Mouse (Mus musculus) neural tube, embryonic 15.5 days (tissue): ENCODE data around the gene Baz2b. TPM values are rescaled to one million over a fixed set of nuclear protein-coding genes. Genes with fewer than 3 reads are reported as not detected.

ENCODE experiments used
- ATAC-seq: fragments of 200-750 bp; cut with Nextera tagmentation; 2 replicates; pipeline ENCODE4 v1.8.0; 2017; ENCODE audit warnings: mild to moderate bottlenecking, moderate TSS enrichment, moderate library complexity; ENCODE audit not compliant: low FRiP score
- H3K27ac ChIP-seq: fragments of 300-500 bp; sonication (generic); replicated peaks from 2 replicates; pipeline ENCODE4 v1.5.1; 2015; ENCODE audit warnings: mild to moderate bottlenecking, inconsistent platforms
- H3K27me3 ChIP-seq: fragments of 300-500 bp; sonication (generic); replicated peaks from 2 replicates; pipeline ENCODE4 v1.6.1; 2015; ENCODE audit warnings: inconsistent platforms
- H3K36me3 ChIP-seq: fragments of 300-500 bp; sonication (generic); 2 replicates; pipeline ENCODE4 v1.6.1; 2015; ENCODE audit warnings: inconsistent platforms
- H3K4me1 ChIP-seq: fragments of 300-500 bp; sonication (generic); 2 replicates; pipeline ENCODE4 v1.6.1; 2015; ENCODE audit warnings: inconsistent platforms
- H3K4me2 ChIP-seq: fragments of 300-500 bp; sonication (generic); 2 replicates; pipeline ENCODE4 v1.6.1; 2015; ENCODE audit warnings: inconsistent platforms, mild to moderate bottlenecking, moderate library complexity
- H3K4me3 ChIP-seq: fragments of 300-500 bp; sonication (generic); replicated peaks from 2 replicates; pipeline ENCODE4 v1.5.1; 2015; ENCODE audit warnings: mild to moderate bottlenecking, inconsistent platforms
- H3K9ac ChIP-seq: fragments of 300-500 bp; sonication (generic); replicated peaks from 2 replicates; pipeline ENCODE4 v1.6.1; 2015; ENCODE audit warnings: mild to moderate bottlenecking, inconsistent platforms
- H3K9me3 ChIP-seq: fragments of 300-500 bp; sonication (generic); replicated peaks from 2 replicates; pipeline ENCODE4 v1.6.1; 2016; ENCODE audit warnings: inconsistent platforms
- WGBS: fragments of 180-500 bp; shearing (Covaris S2); methylation state at CpG from one replicate; pipeline ENCODE4 v1.1.7; 2015; ENCODE audit warnings: mixed read lengths; 5-methylcytosine and 5-hydroxymethylcytosine counted together
- polyA plus RNA-seq: library from polyadenylated mRNA; unstranded; fragments of >200 nt; fragmentation: Nextera tagmentation; extraction: Ambion mirVana; gene quantifications from 2 replicates; pipeline ENCODE4 v1.2.1, GENCODE M21; 2015

Baz2b gene
- polyA plus RNA-seq, 1 experiment from 2014 or later = 68.2 TPM

DNA sequence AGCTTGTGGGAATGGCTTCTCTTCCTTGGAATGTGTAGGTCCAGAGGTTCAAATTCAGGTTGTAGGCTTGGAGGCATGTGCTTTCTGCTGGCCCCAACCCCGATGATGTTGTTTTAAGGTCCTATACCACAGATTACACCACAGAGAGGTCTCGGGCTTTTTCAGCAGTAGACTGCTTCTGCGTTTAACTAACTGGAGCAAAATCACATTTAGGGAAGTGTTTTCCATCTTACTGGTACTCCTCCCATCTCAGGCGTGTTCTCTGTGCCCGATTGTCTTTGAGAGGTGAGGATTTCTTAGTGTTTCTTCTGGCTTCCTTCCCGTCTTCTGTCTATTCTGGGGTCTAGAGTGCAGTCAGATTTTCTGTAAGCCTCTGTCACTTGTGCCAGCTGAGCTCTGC, 8.0 kb upstream of the Baz2b start:
- peaks cover 6% of the 10 kb centered on the region; the same call in 1 of the 2 replicates for H3K36me3 ChIP-seq
- no peak overlapping the region for H3K4me2 ChIP-seq
- no peak overlapping the region for H3K27ac ChIP-seq
- H3K27me3 ChIP-seq = no peaks in the 10 kb centered on the region
- WGBS = 93% methylated on average over 6 of the region's 6 CpGs
- no peaks in the 10 kb centered on the region for H3K9me3 ChIP-seq
- ATAC-seq = no peak
- H3K4me1 ChIP-seq = peaks cover 47% of the 10 kb centered on the region
- no peak overlapping the region for H3K4me3 ChIP-seq
- H3K9ac ChIP-seq = no peak overlapping the region

DNA sequence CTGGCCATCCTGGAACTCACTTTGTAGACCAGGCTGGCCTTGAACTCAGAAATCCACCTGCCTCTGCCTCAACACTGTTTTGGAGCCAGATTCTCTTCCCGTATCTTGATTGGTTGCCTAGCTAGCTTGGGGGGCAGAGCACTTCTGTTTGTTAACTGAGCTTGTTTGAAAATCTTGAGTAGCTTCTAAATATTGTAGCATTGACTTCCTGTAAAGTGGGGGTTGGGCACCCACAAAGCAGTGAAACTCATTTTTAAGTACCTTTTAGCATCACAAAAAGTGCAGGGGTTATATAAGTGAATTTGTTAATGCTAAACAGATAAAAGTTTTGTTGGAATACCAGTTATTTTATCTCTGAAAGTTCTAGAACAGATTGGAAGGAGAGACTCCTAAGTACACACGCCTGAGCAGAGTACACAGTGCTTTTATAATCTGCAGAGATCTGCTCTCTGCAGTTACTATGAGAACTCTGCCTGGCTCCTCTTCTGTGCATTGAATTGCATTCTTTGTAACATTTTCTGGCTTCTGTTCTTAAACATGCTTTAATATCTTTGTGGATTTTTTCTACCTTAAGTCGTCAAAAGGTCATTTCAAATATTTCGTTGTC, 7.0 kb upstream of the Baz2b start:
- no peak for ATAC-seq
- 91% methylated on average over 4 of the region's 4 CpGs for WGBS
- H3K27ac ChIP-seq = no peak overlapping the region
- H3K4me2 ChIP-seq = no peak overlapping the region
- H3K27me3 ChIP-seq = no peaks in the 10 kb centered on the region
- peaks cover 52% of the 10 kb centered on the region for H3K4me1 ChIP-seq
- peaks cover 6% of the 10 kb centered on the region; the same call in 1 of the 2 replicates for H3K36me3 ChIP-seq
- no peak overlapping the region for H3K4me3 ChIP-seq
- H3K9ac ChIP-seq = no peak overlapping the region
- H3K9me3 ChIP-seq = no peaks in the 10 kb centered on the region

DNA sequence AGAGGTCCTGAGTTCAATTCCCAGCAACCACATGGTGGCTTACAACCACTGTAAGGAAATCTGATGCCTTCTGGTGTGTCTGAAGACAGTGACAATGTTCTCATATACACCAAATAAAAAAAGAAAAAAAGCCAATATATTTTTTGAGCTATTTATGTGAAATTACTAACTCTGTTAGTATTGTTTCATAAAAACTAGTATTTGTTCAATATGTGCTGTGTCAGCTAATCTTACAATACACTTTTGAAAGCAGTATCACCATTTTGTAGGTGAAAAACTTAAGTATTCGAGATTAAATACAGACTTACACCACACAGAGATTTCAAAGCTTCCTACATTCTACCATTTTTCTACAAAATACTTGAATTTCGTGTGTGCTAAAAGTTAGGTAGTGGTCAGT, 5.0 kb upstream of the Baz2b start:
- Histone ChIP-seq H3K27ac (no peak overlapping the region), H3K4me1 (peaks cover 53% of the 10 kb centered on the region), H3K9me3 (no peaks in the 10 kb centered on the region), H3K4me2 (no peak overlapping the region), H3K9ac (no peak overlapping the region), H3K27me3 (no peaks in the 10 kb centered on the region), H3K4me3 (no peak overlapping the region), H3K36me3 (peaks cover 6% of the 10 kb centered on the region; the same call in 1 of the 2 replicates)
- no peak for ATAC-seq
- 95% methylated on average over 2 of the region's 2 CpGs for WGBS

DNA sequence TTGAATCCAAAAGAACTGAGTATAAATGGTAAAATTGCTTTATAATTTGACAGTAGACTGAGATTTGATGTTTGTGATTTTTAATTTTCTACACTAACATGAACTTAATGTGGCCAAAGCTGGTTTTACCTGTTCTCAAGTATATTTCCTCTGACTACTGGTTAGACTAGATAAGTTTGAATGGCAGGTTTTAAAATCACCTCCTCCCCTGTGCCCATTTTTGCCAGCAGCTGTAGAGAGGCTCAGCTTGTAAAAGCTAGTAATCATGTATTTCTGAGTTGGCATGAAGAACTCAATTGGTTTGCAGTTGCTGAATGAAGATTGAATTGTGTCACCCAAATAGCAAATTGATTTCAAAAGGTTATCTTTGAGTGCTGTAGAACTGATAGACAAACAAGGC, 2.8 kb upstream of the Baz2b start:
- Histone ChIP-seq H3K27ac (no peak overlapping the region), H3K4me3 (no peak overlapping the region), H3K27me3 (peaks cover 6% of the 10 kb centered on the region; the same call in 1 of the 2 replicates), H3K4me2 (no peak overlapping the region), H3K9ac (no peak overlapping the region), H3K9me3 (no peaks in the 10 kb centered on the region), H3K4me1 (peaks cover 55% of the 10 kb centered on the region), H3K36me3 (peaks cover 6% of the 10 kb centered on the region; the same call in 1 of the 2 replicates)
- ATAC-seq = no peak

DNA sequence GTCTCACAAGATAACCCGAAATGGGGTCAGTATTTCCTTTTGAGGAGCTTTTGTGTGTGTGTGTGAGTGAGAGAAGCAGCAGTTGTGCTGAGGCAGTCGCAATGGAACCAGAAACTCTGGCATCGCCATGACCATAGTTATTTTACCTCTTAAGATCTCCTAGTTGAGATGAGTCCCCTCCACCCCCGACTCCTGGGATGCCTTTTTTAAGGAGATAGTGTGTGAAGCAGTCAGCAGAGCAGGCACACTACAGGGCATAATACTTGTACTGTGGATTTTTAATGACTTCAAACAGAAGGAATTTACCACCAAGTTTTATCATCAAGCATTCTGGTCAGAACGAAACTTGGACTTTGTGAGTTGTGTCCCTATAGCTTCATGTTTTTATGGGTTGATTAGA, 1.2 kb upstream of the Baz2b start:
- no peak overlapping the region for H3K27ac ChIP-seq
- peaks cover 43% of the 10 kb centered on the region for H3K4me1 ChIP-seq
- peak overlapping the region; percentile 76 for H3K4me3 ChIP-seq
- peak overlapping the region; percentile 62 for H3K4me2 ChIP-seq
- WGBS = 18% methylated on average over 5 of the region's 5 CpGs
- H3K36me3 ChIP-seq = peaks cover 7% of the 10 kb centered on the region; the same call in 1 of the 2 replicates
- no peak; the same call in 1 of the 2 replicates for ATAC-seq
- peaks cover 6% of the 10 kb centered on the region; the same call in 1 of the 2 replicates for H3K27me3 ChIP-seq
- H3K9ac ChIP-seq = peak overlapping the region; percentile 80
- no peaks in the 10 kb centered on the region for H3K9me3 ChIP-seq

DNA sequence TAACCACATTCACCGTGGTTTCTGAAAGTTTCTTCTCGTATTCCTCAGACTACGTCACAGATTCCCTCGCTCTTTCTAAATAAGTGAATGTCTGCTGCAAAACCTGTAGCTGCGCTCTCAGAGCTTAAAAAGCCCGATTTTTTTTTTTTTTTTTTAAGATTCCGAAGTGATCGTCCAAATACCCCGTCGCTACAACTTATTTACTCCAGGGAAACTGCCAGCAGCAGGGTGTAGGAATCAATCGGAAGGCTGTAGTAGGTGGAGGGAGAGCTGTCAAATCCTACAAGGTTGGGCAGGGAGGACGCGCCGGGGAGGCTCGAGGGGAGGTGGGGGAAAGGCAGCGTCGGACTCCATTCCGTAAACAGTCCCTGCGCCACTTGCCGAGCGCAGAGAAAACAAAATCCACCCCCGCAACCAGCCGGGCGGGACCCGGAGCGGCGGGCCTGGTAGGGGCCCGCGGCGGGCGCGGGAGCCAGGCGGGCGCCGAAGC, 472 bp downstream of the Baz2b start:
- peak; percentile 47; the same call in 1 of the 2 replicates for ATAC-seq
- Histone ChIP-seq H3K27me3 (peaks cover 17% of the 10 kb centered on the region), H3K27ac (peak overlapping the region; percentile 95), H3K9ac (peak overlapping the region; percentile 80), H3K9me3 (no peaks in the 10 kb centered on the region), H3K4me1 (peaks cover 36% of the 10 kb centered on the region), H3K4me2 (peak overlapping the region; percentile 62), H3K4me3 (peak overlapping the region; percentile 76), H3K36me3 (peaks cover 20% of the 10 kb centered on the region)
- WGBS = under 1% methylated on average over 29 of the region's 35 CpGs

DNA sequence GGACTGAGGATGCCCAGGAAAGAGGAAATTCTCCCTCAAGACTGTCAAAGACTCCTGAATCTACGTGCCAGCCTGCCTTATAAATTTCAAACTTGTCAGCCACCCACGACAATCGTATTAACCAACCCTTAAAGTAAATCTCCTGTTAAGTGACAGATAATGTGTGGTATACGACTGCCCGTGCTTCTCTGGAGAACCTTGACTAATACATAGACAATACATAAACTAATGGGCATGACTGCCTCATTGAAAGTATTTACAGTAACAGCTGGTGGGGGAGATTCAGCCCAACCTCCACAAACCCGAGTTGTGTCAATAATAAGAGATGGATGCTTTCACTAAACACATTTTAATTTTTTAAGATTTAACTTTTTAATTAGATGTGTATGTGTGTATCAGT, 3.8 kb downstream of the Baz2b start:
- no peak for ATAC-seq
- no peak overlapping the region for H3K4me2 ChIP-seq
- WGBS = 30% methylated on average over 6 of the region's 6 CpGs

DNA sequence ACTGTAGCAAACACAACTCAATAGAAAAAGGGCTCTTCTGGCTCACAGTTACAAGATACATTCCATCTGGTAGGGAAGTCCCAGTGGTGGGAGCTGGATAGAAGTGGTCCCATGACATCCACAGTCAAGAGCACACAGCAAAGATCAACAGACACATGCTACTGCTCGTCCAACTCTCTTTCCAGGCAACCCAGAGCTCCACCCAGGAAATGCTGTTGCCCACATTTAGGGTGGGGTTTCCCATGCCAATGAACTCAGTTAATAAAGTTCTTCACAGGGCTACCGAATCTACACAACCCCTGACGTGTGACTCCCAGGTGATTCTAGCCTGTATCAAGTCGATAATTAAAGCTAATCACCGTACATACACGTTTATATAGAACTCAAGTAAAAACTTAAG, 5.5 kb downstream of the Baz2b start:
- H3K9ac ChIP-seq = no peak overlapping the region
- WGBS = 85% methylated on average over 6 of the region's 6 CpGs
- peaks cover 17% of the 10 kb centered on the region for H3K27me3 ChIP-seq
- H3K27ac ChIP-seq = no peak overlapping the region
- H3K9me3 ChIP-seq = no peaks in the 10 kb centered on the region
- peaks cover 11% of the 10 kb centered on the region for H3K4me1 ChIP-seq
- ATAC-seq = no peak
- peaks cover 19% of the 10 kb centered on the region for H3K36me3 ChIP-seq
- H3K4me3 ChIP-seq = no peak overlapping the region
- no peak overlapping the region for H3K4me2 ChIP-seq

More for the DNA sequence above, 3.8 kb downstream of the Baz2b start:
- Histone ChIP-seq H3K27me3 (peaks cover 17% of the 10 kb centered on the region), H3K4me3 (no peak overlapping the region), H3K36me3 (peaks cover 19% of the 10 kb centered on the region), H3K27ac (no peak overlapping the region), H3K4me1 (peaks cover 12% of the 10 kb centered on the region), H3K9ac (no peak overlapping the region), H3K9me3 (no peaks in the 10 kb centered on the region)

DNA sequence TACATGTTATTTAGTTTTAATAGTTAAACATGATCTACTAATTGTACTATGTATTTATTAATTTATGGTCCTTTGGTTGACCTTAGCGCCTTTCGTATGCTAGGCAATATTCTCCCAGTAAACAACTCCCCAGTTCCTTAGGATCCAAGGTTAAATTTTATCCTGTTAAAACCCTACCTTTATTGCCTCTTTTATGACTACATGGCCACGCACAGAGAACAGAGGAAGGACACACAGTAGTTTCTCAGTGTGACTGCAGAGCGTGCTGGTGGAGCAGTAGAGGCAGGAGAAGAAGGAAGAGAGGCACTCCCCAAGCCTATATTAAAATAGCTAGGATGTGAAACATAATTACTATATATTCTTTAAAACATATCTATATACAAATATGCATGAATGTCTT, 5.9 kb downstream of the Baz2b start:
- Histone ChIP-seq H3K36me3 (peaks cover 19% of the 10 kb centered on the region), H3K9me3 (no peaks in the 10 kb centered on the region), H3K27ac (no peak overlapping the region), H3K9ac (no peak overlapping the region), H3K4me2 (no peak overlapping the region), H3K4me3 (no peak overlapping the region), H3K27me3 (peaks cover 17% of the 10 kb centered on the region), H3K4me1 (peaks cover 11% of the 10 kb centered on the region)
- WGBS = 82% methylated on average over 4 of the region's 4 CpGs
- ATAC-seq = no peak

DNA sequence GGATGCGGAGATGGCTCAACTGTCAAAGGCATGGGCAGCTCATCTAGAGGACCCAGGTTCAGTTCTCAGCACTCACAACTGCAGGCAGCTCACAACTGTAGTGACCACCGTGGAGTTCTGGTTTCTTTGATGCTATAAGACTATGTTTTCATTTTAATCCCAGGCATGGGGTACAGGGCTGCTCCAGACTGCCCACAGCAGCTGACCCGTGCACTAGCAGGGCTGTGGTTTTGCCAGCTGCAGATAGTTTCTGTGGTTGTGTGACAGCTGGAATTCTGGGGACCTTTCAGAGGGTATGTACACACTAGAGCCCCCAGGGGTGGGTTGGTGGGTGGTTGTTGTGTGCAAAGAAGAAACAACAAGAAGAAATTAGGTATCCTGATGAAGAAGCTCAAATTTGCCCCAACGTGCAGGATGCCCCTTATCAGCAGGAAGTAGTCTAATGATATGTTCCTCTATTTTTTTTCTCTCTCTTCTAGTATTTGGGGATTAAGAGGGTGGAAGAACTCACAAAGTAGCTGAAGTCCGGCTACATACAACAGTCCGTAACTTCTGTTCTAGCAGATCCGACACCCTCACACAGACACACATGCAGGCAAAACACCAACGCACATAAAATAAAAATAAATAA, 6.6 kb downstream of the Baz2b start:
- Histone ChIP-seq H3K9me3 (no peaks in the 10 kb centered on the region), H3K4me3 (no peak overlapping the region), H3K36me3 (peaks cover 19% of the 10 kb centered on the region), H3K9ac (no peak overlapping the region), H3K27ac (no peak overlapping the region), H3K27me3 (peaks cover 15% of the 10 kb centered on the region), H3K4me2 (no peak overlapping the region), H3K4me1 (peaks cover 7% of the 10 kb centered on the region)
- WGBS = 93% methylated on average over 8 of the region's 8 CpGs
- no peak for ATAC-seq

DNA sequence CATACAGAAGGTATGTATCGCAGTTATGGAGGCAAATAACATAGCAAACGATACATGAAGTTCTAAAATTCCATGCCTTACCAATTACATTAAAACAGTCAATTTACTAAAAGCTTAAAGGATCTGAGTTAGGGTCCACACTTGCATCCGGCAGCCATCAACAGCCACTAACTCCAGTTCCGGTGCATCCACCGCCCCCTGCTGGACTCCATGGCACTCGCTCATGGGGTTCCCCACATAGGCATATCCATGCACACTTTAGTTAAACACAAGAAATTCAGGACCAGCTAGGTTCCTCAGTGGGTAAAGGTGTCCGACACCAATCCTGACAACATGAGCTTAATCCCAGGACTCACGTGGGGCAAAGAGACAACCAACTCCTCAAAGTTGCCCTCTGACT, 9.0 kb downstream of the Baz2b start:
- no peak for ATAC-seq
- H3K9ac ChIP-seq = no peak overlapping the region
- WGBS = 62% methylated on average over 8 of the region's 8 CpGs
- H3K4me2 ChIP-seq = no peak overlapping the region
- no peak overlapping the region for H3K4me3 ChIP-seq
- peaks cover 11% of the 10 kb centered on the region for H3K27me3 ChIP-seq
- peaks cover 15% of the 10 kb centered on the region; the same call in 1 of the 2 replicates for H3K36me3 ChIP-seq
- no peak overlapping the region for H3K27ac ChIP-seq
- no peaks in the 10 kb centered on the region for H3K4me1 ChIP-seq
- H3K9me3 ChIP-seq = no peaks in the 10 kb centered on the region

DNA sequence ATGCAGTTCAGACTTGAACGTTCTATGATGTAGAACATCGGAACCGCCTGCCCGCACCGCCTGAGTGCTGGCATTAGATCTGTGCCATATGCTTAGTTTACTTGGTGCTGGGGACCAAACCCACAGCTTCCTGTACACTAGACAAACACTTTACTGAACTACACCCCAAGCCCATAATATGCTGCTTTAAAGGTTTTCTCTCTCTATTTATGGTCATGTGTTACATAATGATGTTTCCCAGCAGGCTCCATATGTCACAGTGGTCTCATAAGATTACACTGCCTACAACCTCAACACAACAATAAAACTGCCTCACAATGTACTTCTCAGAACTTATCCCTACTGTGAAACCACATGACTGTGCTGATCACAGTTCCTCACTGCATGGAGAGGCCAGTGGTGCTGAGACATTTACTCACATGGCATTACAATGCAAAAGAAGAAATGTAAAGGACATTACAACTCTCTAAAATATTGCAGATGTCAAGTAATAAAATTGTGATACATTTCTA, 9.5 kb downstream of the Baz2b start:
- Histone ChIP-seq H3K27me3 (peaks cover 8% of the 10 kb centered on the region), H3K4me1 (no peaks in the 10 kb centered on the region), H3K9ac (no peak overlapping the region), H3K27ac (no peak overlapping the region), H3K9me3 (no peaks in the 10 kb centered on the region), H3K36me3 (peaks cover 9% of the 10 kb centered on the region; the same call in 1 of the 2 replicates), H3K4me2 (no peak overlapping the region), H3K4me3 (no peak overlapping the region)
- 85% methylated on average over 5 of the region's 5 CpGs for WGBS
- no peak for ATAC-seq
